Mouse (Mus musculus): ENCODE measurements around the gene Kcng1.

DNA sequence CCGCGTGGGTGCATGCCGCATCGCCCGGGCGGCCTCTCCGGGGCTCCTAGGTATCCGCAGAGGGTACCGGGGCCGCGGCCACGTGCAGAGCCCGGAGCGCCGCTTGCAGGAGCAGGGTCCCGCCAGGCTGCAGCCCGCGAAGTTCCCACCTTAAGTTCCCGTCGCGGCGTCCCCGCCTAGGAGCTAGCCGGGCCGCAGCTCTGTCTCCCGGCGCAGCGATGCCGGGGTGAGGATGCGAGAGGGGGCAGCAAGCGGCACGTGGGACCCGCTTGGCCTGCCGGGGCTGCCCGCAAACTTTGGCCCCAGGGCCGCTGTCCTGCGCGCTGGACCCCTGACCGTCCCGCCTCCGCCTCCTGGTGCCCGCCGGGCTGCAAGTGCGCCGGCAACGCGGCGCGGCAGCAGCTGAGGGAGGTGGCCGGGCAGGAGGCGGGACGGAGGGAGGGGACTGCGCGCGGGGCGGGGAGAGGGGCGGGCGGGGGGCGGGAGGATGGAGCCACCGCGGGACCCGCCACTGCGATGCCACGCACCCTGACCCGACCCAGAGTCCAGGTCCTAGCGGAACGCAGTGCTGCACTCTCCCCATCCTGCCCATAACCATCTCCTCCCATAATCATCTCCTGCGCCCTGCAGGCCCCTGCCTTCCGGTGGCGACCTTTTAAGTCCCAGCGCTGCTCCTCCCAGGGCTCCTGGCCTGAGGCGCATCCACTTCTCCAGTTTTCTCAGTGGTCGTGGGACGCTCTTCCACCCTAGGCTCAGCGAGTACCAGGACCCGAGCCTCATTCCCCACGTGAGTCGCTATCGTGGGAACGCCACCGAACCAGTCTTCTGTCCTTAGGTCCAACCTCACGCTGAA, 581 bp downstream of the Kcng1 start:
- TF ChIP-seq CHD2 (IDR thresholded peaks at IDR 0.05; ENCODE audit: low read depth, low read length): no peak
- no peak for TF ChIP-seq ZNF384 (IDR thresholded peaks at IDR 0.05; ENCODE audit: low read depth, low read length)

Data from ES-E14 (cell line).